Mouse (Mus musculus): ENCODE measurements around the gene Hmga1b.
"Not testable (repeated sequence)": the region's sequence is repeated elsewhere in the genome, so short reads cannot be mapped to it uniquely, and the experiment has no call there.

The Hmga1b gene

DNA sequence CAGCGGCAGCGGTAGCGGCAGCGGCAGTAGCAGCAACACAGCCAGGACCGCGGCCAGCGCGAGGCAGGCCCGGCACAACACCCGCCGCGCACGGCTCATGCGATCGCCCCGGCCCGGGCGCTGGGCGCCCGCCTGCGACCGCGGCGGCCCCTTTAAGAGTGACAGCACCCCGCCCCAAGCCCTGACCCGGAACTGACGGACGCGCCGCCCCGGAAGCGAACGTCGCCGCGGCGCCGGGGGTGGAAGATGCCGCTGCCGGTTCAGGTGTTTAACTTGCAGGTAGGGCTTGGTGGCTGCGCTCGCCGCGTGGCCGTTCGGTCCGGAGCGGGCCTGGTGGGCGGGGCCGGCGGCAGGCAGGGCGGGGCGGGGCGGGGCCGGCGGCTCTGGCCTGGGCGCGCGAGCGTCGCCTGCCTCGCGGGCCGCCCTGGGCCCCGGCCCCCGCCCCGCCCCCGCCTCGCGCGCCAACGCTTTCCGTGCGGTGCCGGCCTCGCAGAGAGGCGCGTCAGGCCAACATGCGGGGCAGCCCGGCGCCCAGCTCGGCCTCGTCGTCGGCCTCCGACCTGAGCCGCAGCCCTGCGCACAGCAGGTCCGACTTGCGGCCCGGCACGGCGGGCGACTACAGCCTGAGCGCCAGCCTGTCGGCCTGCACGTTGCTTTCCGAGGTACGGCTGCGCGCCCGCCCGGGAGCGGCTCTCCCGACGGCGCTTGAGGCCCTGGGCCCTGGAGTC is 21.6 kb downstream of the Hmga1b start, which contains the start of the genes Rfng and Gps1:
Gene Rfng, minus strand, starts transcription at position 144 of the 728 bp plus-strand sequence.
Gene Gps1, plus strand, starts transcription at position 209 of the 728 bp plus-strand sequence.
- DNase-seq, result peak; percentile 75

- no peak for DNase-seq
Observed at GRCm38 (mm10) chr11:120785145-120785544, 22.6 kb downstream of the Hmga1b start.

- not testable (repeated sequence) for DNase-seq
Observed at GRCm38 (mm10) chr11:120788460-120788859, 25.9 kb downstream of the Hmga1b start.

- DNase-seq, result no peak
Observed at GRCm38 (mm10) chr11:120789355-120789754, 26.8 kb downstream of the Hmga1b start.

GRCm38 (mm10) chr11:120789810-120790209 is 27.2 kb downstream of the Hmga1b start:
- no peak for DNase-seq

GRCm38 (mm10) chr11:120792652-120793051 is 30.1 kb downstream of the Hmga1b start:
- DNase-seq, result no peak

GRCm38 (mm10) chr11:120795756-120796613 is 33.4 kb downstream of the Hmga1b start, which contains the start of gene Dus1l:
Gene Dus1l, minus strand, starts transcription at chr11:120796403.
- DNase-seq, result peak; percentile 99

- DNase-seq, result no peak
Observed at GRCm38 (mm10) chr11:120796614-120796946, 34.0 kb downstream of the Hmga1b start.

- DNase-seq, result no peak
Observed at GRCm38 (mm10) chr11:120798244-120798643, 35.6 kb downstream of the Hmga1b start.

DNA sequence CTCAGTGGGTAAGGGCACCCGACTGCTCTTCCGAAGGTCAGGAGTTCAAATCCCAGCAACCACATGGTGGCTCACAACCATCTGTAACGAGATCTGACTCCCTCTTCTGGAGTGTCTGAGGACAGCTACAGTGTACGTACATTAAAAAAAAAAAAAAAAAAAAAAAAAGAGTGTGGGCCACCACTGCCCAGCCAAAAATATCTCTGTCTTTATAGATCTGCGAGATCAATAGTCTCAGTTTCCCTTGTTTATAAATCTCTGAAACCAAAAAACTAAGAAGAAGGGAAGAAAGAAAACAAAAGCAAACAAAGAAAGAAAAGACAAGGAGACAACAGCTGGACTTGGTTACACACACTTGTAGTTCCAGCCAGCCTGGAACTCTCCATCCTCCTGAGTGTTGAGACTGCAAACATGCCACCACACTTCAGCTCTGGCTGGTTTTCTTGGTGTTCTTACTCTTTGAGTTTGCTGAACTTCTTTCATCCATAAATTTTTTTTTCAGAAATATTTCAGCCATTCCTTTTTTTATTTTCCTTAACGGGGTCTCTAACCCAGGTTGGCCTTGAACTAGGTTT is 36.8 kb downstream of the Hmga1b start:
- no peak for DNase-seq

DNA sequence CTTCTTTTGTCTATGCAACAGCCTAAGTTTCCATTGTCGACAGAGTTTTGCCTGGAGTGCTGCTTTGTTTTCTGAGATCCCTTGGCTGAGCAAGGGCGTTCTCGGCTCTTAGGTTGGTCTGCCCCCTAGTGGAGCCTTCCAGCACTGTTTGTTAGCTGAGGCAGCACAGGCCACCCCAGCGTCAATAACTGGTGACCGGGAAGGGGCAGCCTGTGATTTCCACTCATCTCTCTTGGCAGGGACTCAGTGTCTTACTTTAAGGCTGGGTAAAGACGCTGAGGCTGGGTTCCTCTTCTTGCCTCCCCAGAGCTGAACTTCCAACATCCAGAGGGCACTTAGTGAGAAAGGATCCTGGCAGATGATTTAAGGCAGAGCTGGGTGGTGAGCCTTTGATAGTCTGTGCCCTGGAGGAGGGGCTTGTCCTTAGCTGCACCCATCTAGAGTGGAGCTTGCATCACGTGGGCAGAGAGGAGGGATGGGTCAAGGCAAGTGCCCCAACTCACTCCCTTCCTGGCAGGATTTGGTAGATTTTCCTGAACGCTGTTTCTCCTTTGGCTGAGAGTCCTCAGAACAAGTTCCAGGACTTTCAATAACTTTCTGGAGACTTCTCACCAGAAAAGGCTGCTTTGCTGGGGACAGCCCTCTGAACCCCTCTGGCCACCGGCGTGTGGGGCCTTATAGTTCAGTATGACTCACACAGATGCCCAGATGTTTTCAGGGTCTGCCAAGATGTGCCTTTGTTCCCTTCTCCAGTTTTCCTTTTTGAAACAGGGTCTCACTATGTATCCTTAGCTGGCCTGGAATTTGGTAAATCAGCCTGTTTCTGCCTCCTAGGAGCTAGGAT is 37.7 kb downstream of the Hmga1b start:
- DNase-seq, result peak; percentile 86

- DNase-seq, result no peak
Observed at GRCm38 (mm10) chr11:120804274-120804673, 41.7 kb downstream of the Hmga1b start.

GRCm38 (mm10) chr11:120804769-120805168 is 42.2 kb downstream of the Hmga1b start:
- DNase-seq, result no peak

- DNase-seq, result no peak
Observed at GRCm38 (mm10) chr11:120805375-120806298, 43.0 kb downstream of the Hmga1b start.

DNA sequence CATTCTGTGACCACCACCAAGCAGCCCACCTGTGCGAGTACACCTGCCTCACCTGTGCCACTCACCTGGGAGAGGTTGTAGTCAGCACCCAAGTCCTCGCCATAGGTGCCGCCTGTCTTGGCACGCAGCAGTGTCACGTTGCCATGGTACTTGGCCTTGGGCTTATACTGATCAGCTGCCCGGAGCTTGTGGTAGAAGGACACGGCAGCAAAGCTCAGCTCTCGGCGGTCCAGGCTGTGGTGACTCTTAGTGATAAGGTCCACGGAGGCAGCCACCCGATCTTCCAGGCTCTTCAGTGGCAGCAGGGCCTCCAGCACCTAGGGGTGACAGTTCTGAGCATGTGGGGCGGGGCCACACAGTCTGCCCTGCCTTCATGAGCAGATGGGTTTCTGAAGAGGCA is 45.4 kb downstream of the Hmga1b start:
- no peak for DNase-seq

- no peak for DNase-seq
Observed at GRCm38 (mm10) chr11:120812068-120812467, 49.5 kb downstream of the Hmga1b start.

Measured in cerebellum, adult 8-10 months (tissue).